Comparison of ENCODE assay signal across 18 mouse cellular contexts in the genomic region with DNA sequence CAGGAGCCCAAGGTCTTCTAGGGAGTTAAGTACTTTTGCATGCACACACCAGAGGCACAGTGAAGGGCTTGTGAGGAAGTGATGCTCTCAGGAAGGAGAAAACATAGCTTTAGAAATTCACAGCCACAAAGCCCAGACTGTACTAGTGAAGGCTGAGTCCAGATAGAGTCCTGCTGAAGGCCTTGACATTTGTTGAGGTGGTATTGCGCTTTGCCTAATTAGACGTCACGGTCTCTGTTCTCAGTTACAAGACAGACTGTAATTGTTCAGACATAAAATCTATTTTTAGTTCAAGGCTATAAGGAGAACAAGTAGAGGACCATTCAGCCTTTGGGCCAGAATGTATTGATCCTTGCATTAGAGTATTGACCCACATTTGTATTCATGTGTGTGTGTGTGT. TPM values are rescaled to one million over a fixed set of nuclear protein-coding genes. Genes with fewer than 3 reads are reported as not detected.
"Had no signal": no experiment of that assay in that cellular context is flagged by ENCODE, and none has a peak within 500 bp of the region (broad histone marks: within the 10 kb centered on the region; RNA-seq: fewer than 3 reads in every experiment).

No protein-coding gene starts in this region.

- DNase-seq: gastrocnemius, postnatal 14 days; gastrocnemius, postnatal 36 days; heart, adult 11 months; heart, adult 2 months; heart, postnatal 14 days; heart, postnatal 36 days; kidney, adult 18-20 months; kidney, adult 8-10 months; kidney, postnatal 10 days; kidney, postnatal 25 days; kidney, postnatal 4 days; liver; liver, embryonic 13.5 days had no signal

RNA-seq across cellular contexts. Expression of a gene that starts 55.8 kb away (rescaled TPM):
- total RNA-seq: gastrocnemius, adult 18-20 months; gastrocnemius, postnatal 36 days; heart, adult 2 months; heart, postnatal 14 days; heart, postnatal 36 days had no signal
- polyA plus RNA-seq: heart, adult 2 months; heart, postnatal 0 days; inflammation-experienced regulatory T-cells, adult 6 months; liver, embryonic 11.5 days; liver, embryonic 13.5 days; liver, embryonic 15.5 days had no signal
